Mouse (Mus musculus) bone marrow, adult 2 months (tissue): ENCODE data around the gene Clec2d. TPM values are rescaled to one million over a fixed set of nuclear protein-coding genes. Genes with fewer than 3 reads are reported as not detected.
"Not testable (repeated sequence)": the region's sequence is repeated elsewhere in the genome, so short reads cannot be mapped to it uniquely, and the experiment has no call there.

Experiments used
- H3K27ac ChIP-seq: fragments of 200-500 bp; 2 replicates; pipeline ENCODE4 v1.5.1; 2012; ENCODE audit warnings: low read depth, mild to moderate bottlenecking, control low read depth, inconsistent platforms, low read length; ENCODE audit not compliant: control insufficient read depth, poor library complexity, insufficient read depth
- H3K4me1 ChIP-seq: fragments of 200-500 bp; 2 replicates; pipeline ENCODE4 v1.6.1; 2011; ENCODE audit warnings: low read length; ENCODE audit not compliant: control insufficient read depth, insufficient read depth
- H3K4me3 ChIP-seq: fragments of 200-500 bp; replicated peaks from 2 replicates; pipeline ENCODE3; 2011; ENCODE audit warnings: mild to moderate bottlenecking, low read depth, low read length, control low read depth; ENCODE audit not compliant: control insufficient read depth
- CTCF ChIP-seq: fragments of 200-500 bp; IDR thresholded peaks from 2 replicates; pipeline ENCODE4 v1.5.1; 2011; ENCODE audit warnings: low read length, control low read depth; ENCODE audit not compliant: control insufficient read depth, insufficient read depth
- POLR2A ChIP-seq: fragments of 200-500 bp; IDR thresholded peaks from 2 replicates; pipeline ENCODE4 v1.6.1; 2011; ENCODE audit warnings: low read depth, mild to moderate bottlenecking, control low read depth, low read length, borderline replicate concordance; ENCODE audit not compliant: control insufficient read depth
- WGBS: fragments of 180-500 bp; shearing (Covaris S2); methylation state at CpG from one replicate; pipeline ENCODE4 v1.1.7; 2018; 5-methylcytosine and 5-hydroxymethylcytosine counted together
- polyA plus RNA-seq: library from polyadenylated mRNA; stranded (reverse); fragments of >200 nt; gene quantifications from 2 replicates; pipeline ENCODE4 v1.2.4, GENCODE M21; 2011; ENCODE audit warnings: low replicate concordance; ENCODE audit not compliant: missing spikeins, insufficient read depth, insufficient read length

Gene Clec2d
- polyA plus RNA-seq, 1 experiment = 122 TPM

DNA sequence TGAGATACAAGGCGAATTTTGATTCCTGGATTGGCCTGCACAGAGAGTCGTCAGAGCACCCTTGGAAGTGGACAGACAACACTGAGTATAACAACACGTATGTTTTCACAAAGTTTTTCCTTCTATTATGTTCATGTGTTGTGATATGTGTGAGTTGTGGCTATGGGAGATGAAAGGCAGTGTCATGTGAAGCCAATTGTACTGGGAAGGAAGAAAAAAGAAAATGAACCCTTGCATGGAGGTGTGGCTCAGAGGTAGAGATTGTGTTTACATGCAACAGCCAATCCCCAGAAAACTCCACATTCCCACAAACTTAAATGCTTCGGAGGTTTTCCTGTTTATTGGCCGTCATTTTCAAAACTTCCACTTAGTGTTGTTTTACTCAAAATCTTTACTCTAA lies 4.4 kb downstream of the Clec2d start:
- H3K4me1 ChIP-seq = no peaks in the 10 kb centered on the region; the same call in 1 of the 2 replicates
- TF ChIP-seq POLR2A = no peak
- no peak for TF ChIP-seq CTCF
- 62% methylated on average over 5 of the region's 5 CpGs for WGBS
- H3K4me3 ChIP-seq = no peak overlapping the region
- no peak overlapping the region for H3K27ac ChIP-seq

GRCm38 (mm10) chr6:129186022-129186421 lies 5.6 kb downstream of the Clec2d start:
- Histone ChIP-seq H3K4me1 (no peaks in the 10 kb centered on the region; the same call in 1 of the 2 replicates), H3K27ac (no peak overlapping the region), H3K4me3 (no peak overlapping the region)
- no peak for TF ChIP-seq POLR2A
- no peak for TF ChIP-seq CTCF
- WGBS = 68% methylated on average over 4 of the region's 4 CpGs

DNA sequence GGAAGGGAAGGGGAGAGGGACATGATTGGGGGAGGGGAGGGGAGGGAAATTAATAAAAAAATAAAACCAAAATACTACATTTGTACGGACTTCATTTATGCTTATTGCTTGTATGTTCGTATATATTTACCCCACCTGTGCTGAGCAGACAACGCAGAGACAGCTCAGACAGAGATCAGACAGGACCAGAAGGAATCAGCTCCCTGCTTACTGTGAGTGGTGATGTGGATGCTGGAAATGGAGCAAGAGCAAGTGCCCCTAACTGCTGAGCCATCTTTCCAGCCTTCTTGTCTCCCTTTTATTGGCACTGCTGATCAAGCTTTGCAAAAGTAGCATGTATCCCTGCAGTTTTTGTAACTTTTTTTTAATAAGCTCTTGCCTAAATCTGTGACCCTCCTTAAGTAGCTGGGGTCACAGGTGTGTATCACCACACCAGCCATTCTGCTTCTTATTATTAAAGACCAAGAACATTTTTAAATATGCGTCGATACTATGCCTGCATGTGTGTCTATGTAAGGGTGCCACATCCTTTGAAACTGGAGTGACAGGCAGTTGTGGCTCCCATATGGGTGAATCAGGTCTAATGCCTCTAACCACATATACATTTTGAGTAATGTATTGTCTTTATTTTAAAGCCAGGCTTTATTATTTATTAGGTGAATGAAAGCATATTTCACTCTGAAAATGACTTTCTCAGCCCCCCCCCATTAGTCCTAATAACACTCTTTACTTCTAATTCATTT lies 6.2 kb downstream of the Clec2d start:
- TF ChIP-seq POLR2A (no peak), CTCF (no peak)
- H3K27ac ChIP-seq = no peak overlapping the region
- H3K4me3 ChIP-seq = no peak overlapping the region
- 83% methylated on average over 5 of the region's 5 CpGs for WGBS
- no peaks in the 10 kb centered on the region; the same call in 1 of the 2 replicates for H3K4me1 ChIP-seq

- TF ChIP-seq CTCF (no peak), POLR2A (no peak)
- Histone ChIP-seq H3K4me1 (no peaks in the 10 kb centered on the region; the same call in 1 of the 2 replicates), H3K27ac (no peak overlapping the region)
These were observed 6.8 kb downstream of the Clec2d start for GRCm38 (mm10) chr6:129187200-129187651.

DNA sequence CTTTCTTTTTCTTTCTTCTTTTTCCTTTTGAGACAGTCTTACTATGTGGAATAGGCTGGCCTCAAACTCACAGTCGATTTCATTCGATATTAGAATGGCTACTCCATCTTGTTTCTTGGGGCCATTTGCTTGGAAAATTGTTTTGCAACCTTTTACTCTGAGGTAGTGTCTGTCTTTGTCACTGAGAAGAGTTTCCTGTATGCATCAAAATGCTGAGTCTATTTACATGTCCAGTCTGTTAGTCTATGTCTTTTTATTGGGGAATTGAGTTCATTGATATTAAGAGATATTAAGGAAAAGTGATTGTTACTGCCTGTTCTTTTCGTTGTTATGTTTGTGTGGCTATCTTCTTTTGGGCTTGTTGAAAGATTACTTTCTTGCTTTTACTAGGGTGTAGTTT lies 7.4 kb downstream of the Clec2d start:
- H3K27ac ChIP-seq, H3K4me1 ChIP-seq, H3K4me3 ChIP-seq: not testable (repeated sequence)
- whole genome bisulfite sequencing = 82% methylated on average over 3 of the region's 3 CpGs

More at GRCm38 (mm10) chr6:129187200-129187651, 6.8 kb downstream of the Clec2d start:
- no peak overlapping the region for H3K4me3 ChIP-seq

DNA sequence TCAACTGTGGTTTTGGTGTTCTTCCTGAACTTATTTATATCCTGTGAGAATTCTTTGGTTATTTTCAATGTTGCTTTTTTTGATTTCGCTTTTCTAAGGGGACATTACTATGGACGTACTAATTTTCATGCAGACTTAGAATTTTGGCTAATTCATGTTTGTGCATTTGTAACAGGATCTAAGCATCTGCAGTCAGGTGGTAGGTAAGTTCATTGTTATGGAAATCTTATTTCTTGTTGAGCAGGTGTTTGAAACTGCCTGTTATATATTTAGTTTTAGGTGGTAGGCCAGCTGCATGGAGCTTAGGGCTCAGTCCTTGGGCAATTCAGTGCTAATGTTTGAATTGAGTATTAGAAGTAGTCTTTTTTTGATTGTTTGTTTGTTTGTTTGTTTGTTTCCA lies 13.0 kb downstream of the Clec2d start:
- H3K27ac ChIP-seq = no peak overlapping the region
- TF ChIP-seq POLR2A (no peak), CTCF (no peak)
- WGBS = 52% methylated on average over 2 of the region's 2 CpGs

GRCm38 (mm10) chr6:129200066-129200465 lies 19.7 kb downstream of the Clec2d start:
- H3K4me1 ChIP-seq, H3K4me3 ChIP-seq, H3K27ac ChIP-seq: not testable (repeated sequence)

More for the DNA sequence above, 13.0 kb downstream of the Clec2d start:
- no peaks in the 10 kb centered on the region for H3K4me1 ChIP-seq
- H3K4me3 ChIP-seq = no peak overlapping the region

GRCm38 (mm10) chr6:129202306-129202705 lies 21.9 kb downstream of the Clec2d start:
- Histone ChIP-seq H3K4me1 (no peaks in the 10 kb centered on the region), H3K27ac (no peak overlapping the region), H3K4me3 (no peak overlapping the region)
- TF ChIP-seq POLR2A = no peak
- no peak for TF ChIP-seq CTCF
- 87% methylated on average over 1 of the region's 1 CpGs for WGBS

- no peaks in the 10 kb centered on the region for H3K4me1 ChIP-seq
- no peak overlapping the region for H3K4me3 ChIP-seq
- H3K27ac ChIP-seq = no peak overlapping the region
- TF ChIP-seq CTCF = no peak
- TF ChIP-seq POLR2A = no peak
- WGBS = 75% methylated on average over 1 of the region's 1 CpGs
These were observed 23.9 kb downstream of the Clec2d start for GRCm38 (mm10) chr6:129204342-129204741.
